Mouse (Mus musculus) C2C12 (cell line): ENCODE measurements at regions not wholly inside any gene's neighbourhood (a gene's known extent, or its start where the extent isn't known, plus 50 kb on each side); places are given as distances from the start of the nearest gene placed in this dataset.

Experiments
- CEBPB ChIP-seq: IDR thresholded peaks from one replicate; pipeline ENCODE4 v1.6.1; 2011; ENCODE audit warnings: low read depth, mild to moderate bottlenecking, control low read depth, moderate library complexity
- CTCF ChIP-seq: IDR thresholded peaks from one replicate; pipeline ENCODE4 v1.5.1; 2011; ENCODE audit not compliant: control insufficient read depth, insufficient read depth, insufficient read length
- MAX ChIP-seq: IDR thresholded peaks from one replicate; pipeline ENCODE4 v1.6.1; 2011; ENCODE audit warnings: mild to moderate bottlenecking, control low read depth
- MYOD1 ChIP-seq: IDR thresholded peaks from one replicate; pipeline ENCODE4 v1.6.1; 2011; ENCODE audit warnings: low read depth; ENCODE audit not compliant: control insufficient read depth, insufficient read length
- MYOG ChIP-seq: IDR thresholded peaks from one replicate; pipeline ENCODE4 v1.6.1; 2011; ENCODE audit not compliant: control insufficient read depth, insufficient read length; ENCODE audit errors: extremely low read depth
- USF1 ChIP-seq: IDR thresholded peaks from one replicate; pipeline ENCODE4 v1.6.1; 2011; ENCODE audit warnings: low read depth, mild to moderate bottlenecking, control low read depth, moderate library complexity

GRCm38 (mm10) chr2:137413432-137413831, 297.0 kb upstream of the Jag1 start:
- TF ChIP-seq USF1 (no peak), MAX (no peak), CTCF (no peak), MYOG (no peak), MYOD1 (no peak), CEBPB (no peak)
